ENCODE assay signal across 11 mouse cellular contexts in genomic region chr11:103177815-103178485, GRCm38 (mm10). TPM values are rescaled to one million over a fixed set of nuclear protein-coding genes. Genes with fewer than 3 reads are reported as not detected.
DNase-seq lines count a peak whose midpoint lies in the region; TF ChIP-seq lines count a peak whose summit lies in the region.
"Had no signal": no experiment of that assay in that cellular context is flagged by ENCODE, and none has a peak within 500 bp of the region (broad histone marks: within the 10 kb centered on the region; RNA-seq: fewer than 3 reads in every experiment).

No protein-coding gene starts in this region.

- H3K27me3 ChIP-seq in heart, adult 2 months (ENCODE audit: control insufficient read depth, insufficient read depth, low read length) = no peaks in the 10 kb centered on the region
- no peaks in the 10 kb centered on the region for H3K27me3 ChIP-seq in splenic B cell, adult 2 months (ENCODE audit: control insufficient read depth, insufficient read depth, low read length, poor library complexity, severe bottlenecking)

- H3K27ac ChIP-seq in heart, adult 2 months = peak overlapping the region; percentile 75
- no peak overlapping the region for H3K27ac ChIP-seq in layer of hippocampus, adult 2 months
- H3K27ac ChIP-seq: neural tube, embryonic 13.5 days had no signal

- peaks cover 19% of the 10 kb centered on the region for H3K4me1 ChIP-seq in heart, adult 2 months (ENCODE audit: control insufficient read depth, insufficient read depth, low read length)
- H3K4me1 ChIP-seq: neural tube, embryonic 13.5 days had no signal

- H3K79me2 ChIP-seq in heart, adult 2 months (replicated peaks; ENCODE audit: control insufficient read depth, insufficient read depth, low read length) = no peaks in the 10 kb centered on the region; the same call in 1 of the 2 replicates

- TF ChIP-seq EP300 in heart, adult 2 months (IDR thresholded peaks at IDR 0.05; ENCODE audit: insufficient read depth, low read depth, low read length) = no peak

- DNase-seq in heart, adult 2 months = peak; percentile 39 to 40
- no peak for DNase-seq in heart, postnatal 14 days
- DNase-seq in spleen, postnatal 4 days (ENCODE audit: low spot score in 2 of 2) = peak; percentile 56 to 75
- DNase-seq in spleen, adult 12 weeks (ENCODE audit: low spot score) = no peak
- peak; percentile 22 for DNase-seq in lung, postnatal 10 days
- DNase-seq in splenic B cell, adult 2 months (ENCODE audit: low read depth, low spot score) = peak; percentile 48
- no peak for DNase-seq in layer of hippocampus, adult 2 months (ENCODE audit: low spot score in 2 of 2)
- no peak for DNase-seq in left cerebral cortex, postnatal 4 days
- DNase-seq: cerebellum, adult 18-20 months had no signal

- H3K4me3 ChIP-seq in heart, adult 2 months = no peak overlapping the region
- H3K4me3 ChIP-seq in layer of hippocampus, adult 2 months = no peak overlapping the region
- H3K4me3 ChIP-seq: neural tube, embryonic 13.5 days had no signal

- TF ChIP-seq CTCF in heart, adult 2 months (IDR thresholded peaks at IDR 0.05) = no peak
- no peak for TF ChIP-seq CTCF in layer of hippocampus, adult 2 months (conservative IDR thresholded peaks at IDR 0.05)

- H3K36me3 ChIP-seq in heart, adult 2 months (ENCODE audit: control insufficient read depth, insufficient read depth, low read length) = no peaks in the 10 kb centered on the region
- peaks cover 15% of the 10 kb centered on the region for H3K36me3 ChIP-seq in splenic B cell, adult 2 months (ENCODE audit: control insufficient read depth, insufficient read depth, low read length, poor library complexity, severe bottlenecking)
- H3K36me3 ChIP-seq: neural tube, embryonic 13.5 days had no signal

- TF ChIP-seq POLR2A in heart, adult 2 months (IDR thresholded peaks at IDR 0.05; ENCODE audit: insufficient read depth, low read depth, low read length) = no peak

- intact Hi-C loops in heart, adult 2 months (cut with DNase I) = loop anchor here (2.0 kb wide), 1 partner anchor 47 kb away; no protein-coding TSS in a partner anchor
- intact Hi-C loops in heart, postnatal 14 days (cut with DNase I) = no loop called here
- intact Hi-C loops in left cerebral cortex, postnatal 4 days (cut with DNase I) = no loop called here

- 77% methylated on average over 15 of the region's 15 CpGs for WGBS in heart, adult 2 months

- no peak overlapping the region for H3K9ac ChIP-seq in heart, adult 2 months (ENCODE audit: low read depth, low read length)
- H3K9ac ChIP-seq: neural tube, embryonic 13.5 days had no signal

RNA-seq across cellular contexts. Expression of gene Fmnl1, which starts 7.0 kb away (rescaled TPM):
- total RNA-seq in heart, adult 2 months (2021) = 10 to 100 TPM; 12.1 to 14.5 TPM
- polyA plus RNA-seq in heart, adult 2 months (2012; rRNA removed) = 12.8 and 14.2 TPM in 2 replicates
- 10 to 100 TPM; 16.8 to 21.6 TPM for total RNA-seq in heart, postnatal 14 days (2021)
- 100 to 1,000 TPM; 142 to 156 TPM for total RNA-seq in layer of hippocampus, adult 2 months (2021)
- total RNA-seq in left cerebral cortex, postnatal 4 days (2021) = 10 to 100 TPM; 34.8 to 39.1 TPM

RNA-seq across cellular contexts. Expression of gene 1700023F06Rik, which starts 30.4 kb away (rescaled TPM):
- total RNA-seq in heart, adult 2 months (2021) = not detected
- 0.21 TPM in 1 of 2 replicates, not detected in the other for polyA plus RNA-seq in heart, adult 2 months (2012; rRNA removed)
- total RNA-seq in heart, postnatal 14 days (2021) = not detected
- total RNA-seq in layer of hippocampus, adult 2 months (2021) = 1 to 10 TPM; 1.5 to 2.0 TPM
- total RNA-seq in left cerebral cortex, postnatal 4 days (2021) = 1 to 10 TPM; 1.5 to 2.0 TPM

RNA-seq across cellular contexts. Expression of gene Spata32, which starts 40.3 kb away (rescaled TPM):
- not detected for total RNA-seq in heart, adult 2 months (2021)
- polyA plus RNA-seq in heart, adult 2 months (2012; rRNA removed) = not detected in 2 replicates
- not detected for total RNA-seq in heart, postnatal 14 days (2021)
- 1 to 10 TPM; 1.2 to 1.3 TPM for total RNA-seq in layer of hippocampus, adult 2 months (2021)
- 1 to 10 TPM; 1.4 to 2.0 TPM for total RNA-seq in left cerebral cortex, postnatal 4 days (2021)
- polyA plus RNA-seq: embryonic facial prominence, embryonic 14.5 days had no signal

RNA-seq across cellular contexts. Expression of gene Hexim2, which starts 45.7 kb away (rescaled TPM):
- 1 to 10 TPM; 1.3 to 1.9 TPM for total RNA-seq in heart, adult 2 months (2021)
- polyA plus RNA-seq in heart, adult 2 months (2012; rRNA removed) = 2.6 and 2.9 TPM in 2 replicates
- total RNA-seq in heart, postnatal 14 days (2021) = 1 to 10 TPM; 1.8 to 3.3 TPM
- total RNA-seq in layer of hippocampus, adult 2 months (2021) = 10 to 100 TPM in 1 of 2 experiments, 1 to 10 TPM in 1; 9.7 to 16.0 TPM
- total RNA-seq in left cerebral cortex, postnatal 4 days (2021) = 10 to 100 TPM; 19.0 to 24.2 TPM

Comparison
In these comparisons a context has a peak if more than half of its experiments do, and no peak if none do; other contexts are left out.
1. DNase-seq: peak in heart, adult 2 months (2 of 2), spleen, postnatal 4 days (2 of 2), lung, postnatal 10 days (single experiment) and splenic B cell, adult 2 months (single experiment); none in heart, postnatal 14 days (0 of 2), spleen, adult 12 weeks (single experiment), layer of hippocampus, adult 2 months (0 of 2) and left cerebral cortex, postnatal 4 days (single experiment).